Mouse (Mus musculus) thymus, adult 18-20 months (tissue): ENCODE data around the gene Macrod2.

Experiments
- DNase-seq, 2 experiments: peaks; one replicate each; pipeline ENCODE4 v3.0.0; 2022; ENCODE audit warnings: mixed read lengths in 2 of 2

Macrod2 gene

DNA sequence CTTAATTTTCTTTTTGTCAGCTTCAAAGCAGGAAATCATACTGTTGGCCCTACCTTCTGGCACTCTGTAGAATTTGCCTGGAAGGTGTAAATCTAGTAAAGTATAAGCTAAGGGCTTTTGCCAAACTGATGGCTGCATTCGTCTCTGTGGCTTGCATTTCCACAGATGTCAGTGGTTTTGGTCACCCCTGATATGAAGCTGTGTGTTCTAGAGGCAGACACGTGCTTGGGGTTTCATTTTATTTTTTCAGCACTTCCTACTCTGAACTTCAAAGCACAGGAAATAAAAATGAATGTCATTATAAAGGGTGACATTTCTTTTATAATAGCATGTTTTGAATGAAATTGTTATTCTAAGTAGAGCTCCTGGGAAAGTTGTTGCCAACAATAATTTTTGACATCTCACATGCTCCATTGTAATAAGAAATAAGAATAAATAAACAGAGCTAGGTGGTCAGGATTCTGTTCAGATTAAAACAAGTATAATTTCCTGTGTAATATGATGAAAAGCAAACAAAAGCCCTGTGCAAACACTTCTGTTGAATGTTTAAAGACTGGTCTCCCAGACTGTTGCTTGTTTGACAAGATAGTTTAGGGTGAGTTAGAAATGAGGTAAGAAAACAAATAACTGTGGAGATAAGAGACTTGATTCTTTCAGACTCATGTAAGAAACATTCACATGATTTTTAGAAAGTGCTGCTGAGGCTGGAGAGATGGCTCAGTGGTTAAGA is 424.4 kb downstream of the Macrod2 start:
- no peak for DNase-seq

DNA sequence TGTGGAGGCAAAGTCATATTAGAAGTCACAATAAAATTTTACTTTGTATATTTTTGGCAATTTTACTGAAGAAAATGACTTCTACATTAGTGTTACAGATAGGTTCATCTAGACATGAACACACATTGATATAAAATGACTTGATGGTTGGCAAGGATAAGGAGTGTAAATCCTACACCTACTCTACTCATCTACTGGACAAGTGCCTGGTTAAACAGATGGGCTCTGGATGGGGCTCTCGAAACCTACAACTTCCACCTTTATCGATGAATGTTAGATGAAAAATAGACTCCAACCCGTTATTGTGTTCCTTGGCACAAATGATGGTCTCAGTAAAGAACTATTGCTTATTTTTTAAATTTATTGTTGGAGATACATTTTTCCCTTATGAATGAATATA is 427.3 kb downstream of the Macrod2 start:
- DNase-seq: no peak

DNA sequence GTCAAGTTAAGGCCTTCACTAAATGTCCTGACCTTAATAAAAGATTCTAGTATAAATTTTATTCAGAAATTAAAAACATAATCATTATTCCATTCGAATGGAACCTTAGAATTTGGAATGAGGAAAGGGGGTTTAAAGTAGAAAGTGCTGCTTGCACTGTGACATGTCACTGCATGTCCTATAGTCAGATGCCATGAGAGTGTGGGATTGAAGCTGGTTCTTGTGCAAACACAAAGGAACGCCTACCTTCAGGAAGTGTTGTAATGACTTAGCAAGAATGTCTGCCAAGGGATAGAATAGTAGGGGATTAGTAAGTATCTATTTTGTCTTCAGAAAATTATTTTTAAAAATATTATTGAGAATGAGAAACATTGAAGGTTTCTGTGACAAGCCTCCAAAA is 431.1 kb downstream of the Macrod2 start:
- DNase-seq: no peak

DNA sequence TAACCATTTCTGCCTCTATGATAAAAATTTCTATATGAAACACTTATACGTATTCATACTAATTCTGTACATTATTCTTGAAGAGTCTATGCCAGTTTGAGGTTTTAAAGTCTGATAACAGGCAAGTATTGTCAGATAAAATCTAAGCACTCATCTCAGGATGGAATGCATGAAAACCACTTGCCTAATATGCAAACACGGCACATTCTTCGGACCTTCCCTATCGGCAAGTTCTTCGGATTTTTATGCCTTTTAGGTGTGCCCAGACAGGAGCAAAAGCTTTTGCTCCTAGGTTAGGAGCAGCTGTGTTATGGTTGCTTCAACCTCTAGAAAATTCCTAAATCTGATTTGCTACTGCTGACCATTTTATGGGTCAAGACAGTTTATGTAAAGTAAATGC is 433.8 kb downstream of the Macrod2 start:
- DNase-seq: no peak

DNA sequence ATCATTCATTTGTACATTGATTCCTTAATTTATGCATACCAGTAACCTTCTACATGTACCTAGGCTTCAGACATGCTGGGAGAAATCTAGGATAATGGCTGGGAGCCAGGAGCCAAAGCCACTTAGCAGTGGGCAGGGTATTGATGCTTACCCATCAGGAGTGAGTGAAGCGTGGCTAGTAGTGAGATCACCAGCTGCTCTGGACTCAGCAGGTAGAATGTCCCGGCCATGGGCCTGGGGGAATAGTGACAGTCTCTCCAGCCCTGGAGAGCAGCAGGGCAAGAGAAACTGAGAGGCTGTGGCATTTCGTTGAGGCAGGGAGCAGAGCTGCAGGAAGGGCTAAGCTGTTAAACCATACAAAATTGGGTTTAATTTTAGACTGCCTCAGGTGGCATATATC is 435.0 kb downstream of the Macrod2 start:
- no peak for DNase-seq

DNA sequence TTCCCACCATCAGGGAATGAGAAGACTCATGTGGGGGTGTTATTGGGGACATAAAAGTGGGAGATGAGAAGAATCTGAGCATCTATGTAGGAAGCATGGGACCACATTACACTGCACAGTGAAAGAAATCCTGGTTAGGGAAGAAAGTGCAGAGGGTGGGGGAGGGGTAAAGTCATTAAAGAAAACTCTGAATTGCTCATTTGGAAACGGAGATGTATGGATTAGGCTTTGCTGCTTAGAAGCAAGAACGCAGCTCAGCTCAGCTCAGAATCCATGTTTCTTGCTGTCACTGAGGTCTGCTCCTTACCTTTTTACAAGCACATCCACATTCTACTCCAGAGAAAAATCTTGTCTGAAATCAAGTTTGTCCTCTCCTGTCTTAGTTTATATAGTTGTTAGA is 444.3 kb downstream of the Macrod2 start:
- no peak for DNase-seq

DNA sequence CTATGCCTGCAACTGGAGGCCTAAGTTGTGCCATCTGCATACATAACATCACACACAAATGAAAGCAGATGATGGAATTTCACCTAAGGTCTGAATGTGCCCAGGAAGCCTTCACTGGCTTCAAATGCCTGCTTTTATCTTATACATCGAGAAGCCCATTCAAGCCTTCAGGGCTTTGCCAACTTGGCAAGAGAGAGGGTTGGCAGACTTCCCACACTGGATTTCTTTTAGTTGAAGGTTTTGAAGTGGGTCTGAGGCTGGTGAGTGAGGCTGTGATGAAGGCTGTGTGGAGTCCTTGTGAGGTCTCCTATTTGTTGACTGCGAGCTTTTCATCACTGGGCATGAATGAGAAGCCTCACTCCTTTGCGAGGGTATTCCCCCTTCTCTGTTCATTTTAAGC is 444.8 kb downstream of the Macrod2 start:
- no peak for DNase-seq

DNA sequence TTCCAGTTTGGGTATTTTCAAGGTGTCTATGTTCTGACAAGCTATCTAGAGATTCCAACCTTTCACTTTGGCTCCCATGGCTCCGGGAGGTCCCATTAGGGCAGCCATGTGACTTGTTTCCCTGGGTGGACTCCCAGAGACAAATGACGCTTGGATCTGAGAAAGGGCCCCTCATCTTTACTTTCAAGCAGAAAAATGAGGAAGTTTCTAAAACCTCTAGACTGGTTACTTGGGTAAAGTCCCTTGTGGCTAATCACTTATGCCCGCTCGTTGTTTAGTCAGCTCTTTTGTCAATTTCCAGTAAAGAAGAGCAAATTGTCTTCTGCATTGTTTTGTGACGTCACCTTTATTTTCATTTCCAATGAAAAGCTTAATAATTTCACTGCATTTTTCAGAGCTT is 448.9 kb downstream of the Macrod2 start:
- no peak for DNase-seq

DNA sequence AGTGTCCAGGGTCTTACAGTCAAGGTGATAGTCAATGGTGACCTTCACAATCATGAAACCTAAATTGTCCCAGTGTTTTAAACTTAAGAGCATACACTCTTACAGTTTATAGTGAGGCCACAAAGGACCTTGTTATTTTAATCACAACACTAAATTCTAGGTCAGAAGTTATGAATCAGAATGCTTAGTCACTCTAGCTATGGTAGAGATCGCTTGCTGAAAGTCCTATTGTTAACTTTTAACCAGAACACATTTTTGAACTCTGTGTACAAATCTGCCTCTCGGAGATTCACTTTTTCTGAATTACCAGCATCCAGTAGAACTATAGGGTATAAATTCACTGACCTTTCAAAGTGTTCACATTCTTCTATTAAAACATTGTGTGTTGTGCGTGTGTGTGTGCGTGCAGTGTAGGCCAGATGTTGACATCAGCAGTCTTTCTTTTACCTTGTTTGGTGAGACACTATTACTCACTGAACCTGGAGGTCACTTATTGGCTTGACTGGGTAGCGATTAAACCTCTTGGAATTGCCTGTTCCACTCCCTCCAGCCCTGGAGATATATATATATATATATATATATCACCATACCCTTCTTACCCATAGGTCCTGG is 452.8 kb downstream of the Macrod2 start:
- DNase-seq: no peak

DNA sequence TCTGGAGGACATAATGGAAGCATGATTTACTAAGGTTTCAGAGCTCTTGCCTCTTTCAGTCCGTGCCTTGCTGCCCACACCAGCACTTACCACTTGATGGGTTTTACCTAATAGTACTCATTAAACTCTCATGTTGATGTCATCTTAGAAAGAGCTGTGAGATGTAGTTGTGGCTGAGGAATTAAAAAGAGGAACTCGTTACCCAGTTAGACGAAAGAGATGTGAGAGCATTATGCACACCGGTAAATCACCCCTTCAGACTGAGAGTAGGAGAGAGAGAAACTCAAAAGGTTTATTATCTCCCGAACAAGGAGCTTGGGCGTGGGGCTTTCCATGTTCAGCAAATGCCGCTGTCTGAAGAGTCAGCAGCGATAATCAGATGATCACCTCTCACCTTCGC is 458.4 kb downstream of the Macrod2 start:
- DNase-seq: no peak

DNA sequence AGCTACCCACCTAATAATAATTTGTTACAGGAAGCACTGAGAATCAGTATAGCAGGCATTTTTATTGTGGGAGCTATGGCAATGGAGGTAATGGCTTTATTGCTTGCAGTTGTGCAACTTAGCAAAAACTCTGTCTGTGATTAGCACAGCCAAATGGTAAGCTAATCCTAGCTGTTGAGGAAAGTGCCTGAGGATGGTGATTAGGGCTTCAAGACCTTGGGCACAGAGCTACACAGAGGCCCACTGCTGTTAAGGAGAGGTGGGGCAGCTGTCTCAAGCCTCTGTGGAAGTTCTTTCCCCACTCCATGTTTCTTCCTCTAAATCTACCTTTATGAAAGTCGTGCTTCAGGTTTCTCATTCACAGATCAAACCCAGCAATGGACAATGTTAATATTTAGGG is 466.2 kb downstream of the Macrod2 start:
- no peak for DNase-seq

DNA sequence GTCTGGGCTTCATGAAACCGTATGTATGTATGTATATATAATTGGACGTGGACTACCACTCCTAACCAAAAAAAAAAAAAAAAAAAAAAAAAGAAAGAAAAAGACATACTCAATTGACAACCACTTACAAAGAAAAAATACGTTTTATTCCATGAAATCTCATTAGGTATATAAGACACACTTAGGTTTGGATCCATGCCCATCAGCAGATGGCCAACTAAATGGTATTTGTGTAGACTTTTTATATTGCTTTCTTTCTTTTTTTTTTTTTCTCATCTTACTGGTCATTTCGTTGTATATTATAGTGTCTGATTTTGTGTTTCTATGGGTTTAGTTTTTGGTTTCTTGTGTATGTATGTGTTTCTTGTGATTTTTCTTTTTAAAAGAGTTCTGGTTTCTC is 467.6 kb downstream of the Macrod2 start:
- no peak for DNase-seq

DNA sequence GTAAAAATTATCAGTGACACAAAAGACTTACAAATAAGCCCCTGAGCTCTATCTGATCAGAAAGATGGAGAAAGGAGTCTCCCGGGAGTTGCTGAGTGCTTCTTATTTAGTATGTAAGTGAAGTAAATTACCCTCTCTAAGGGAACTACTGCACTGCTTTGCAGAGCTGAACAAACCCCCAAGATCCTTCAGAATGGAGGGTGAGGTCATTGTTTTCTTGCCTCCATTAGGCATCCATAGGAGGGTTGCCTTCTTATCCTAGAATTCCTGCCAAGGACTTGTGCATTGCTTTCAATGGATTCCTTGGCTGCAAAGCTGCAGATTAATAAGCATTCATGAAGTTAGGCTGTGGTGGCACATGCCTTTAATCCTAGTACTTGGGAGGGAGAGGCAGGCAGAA is 470.5 kb downstream of the Macrod2 start:
- DNase-seq: no peak

DNA sequence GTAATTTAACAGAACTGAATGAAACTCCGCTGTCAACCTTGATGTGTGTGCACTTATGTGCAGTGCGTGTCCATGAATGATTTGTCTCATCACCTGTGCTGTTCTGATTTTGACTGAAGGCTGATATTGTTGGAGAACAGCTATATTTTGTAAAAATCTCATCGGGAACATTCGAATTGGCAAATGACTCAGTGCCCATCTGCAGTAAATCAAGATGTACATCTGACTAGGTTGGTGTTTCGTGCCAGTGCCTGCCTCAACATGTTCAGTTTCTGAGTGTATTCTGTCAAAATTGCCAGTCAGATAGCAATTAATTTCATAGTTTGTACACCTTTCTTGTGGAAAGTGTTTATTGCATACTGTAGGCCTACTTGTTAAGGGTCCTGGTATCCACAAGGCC is 472.0 kb downstream of the Macrod2 start:
- DNase-seq: no peak

DNA sequence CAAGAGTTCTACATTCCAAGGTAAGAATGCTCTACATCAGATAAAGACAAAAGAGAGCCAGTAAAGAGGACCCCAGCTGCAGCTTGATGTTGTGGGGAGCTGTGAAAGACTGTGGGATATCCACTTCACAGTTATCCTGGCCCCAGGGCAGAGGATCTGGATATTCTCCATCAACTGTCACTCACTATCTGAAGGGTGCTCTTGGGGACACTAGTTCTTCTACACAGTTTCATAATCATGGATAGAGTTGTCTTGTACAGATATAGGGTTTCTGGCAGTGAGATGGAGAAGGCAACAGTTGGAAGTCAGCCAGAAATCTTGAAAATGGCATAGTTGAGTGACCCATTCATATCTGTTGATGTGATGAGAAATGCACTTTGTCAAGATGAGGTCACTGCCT is 490.1 kb downstream of the Macrod2 start:
- DNase-seq: no peak

DNA sequence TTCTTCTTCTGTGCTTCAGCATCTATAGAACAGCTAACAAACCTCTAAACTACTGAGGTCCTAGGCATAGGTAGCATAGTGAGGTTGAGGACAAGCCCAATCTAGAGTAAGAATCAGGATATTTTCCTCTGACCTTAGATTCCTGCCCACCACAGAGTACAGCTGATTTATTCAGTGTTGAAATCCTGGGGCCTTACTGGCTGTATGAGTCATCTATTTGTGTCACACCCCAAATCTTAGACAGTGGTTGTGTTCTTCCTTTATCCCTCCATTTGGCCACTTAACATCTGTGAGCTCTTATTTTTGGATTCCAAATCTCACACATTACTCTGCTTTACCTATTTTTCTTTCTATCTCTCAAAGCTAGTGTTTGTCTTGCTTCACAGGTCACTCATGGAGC is 495.6 kb downstream of the Macrod2 start:
- no peak for DNase-seq

DNA sequence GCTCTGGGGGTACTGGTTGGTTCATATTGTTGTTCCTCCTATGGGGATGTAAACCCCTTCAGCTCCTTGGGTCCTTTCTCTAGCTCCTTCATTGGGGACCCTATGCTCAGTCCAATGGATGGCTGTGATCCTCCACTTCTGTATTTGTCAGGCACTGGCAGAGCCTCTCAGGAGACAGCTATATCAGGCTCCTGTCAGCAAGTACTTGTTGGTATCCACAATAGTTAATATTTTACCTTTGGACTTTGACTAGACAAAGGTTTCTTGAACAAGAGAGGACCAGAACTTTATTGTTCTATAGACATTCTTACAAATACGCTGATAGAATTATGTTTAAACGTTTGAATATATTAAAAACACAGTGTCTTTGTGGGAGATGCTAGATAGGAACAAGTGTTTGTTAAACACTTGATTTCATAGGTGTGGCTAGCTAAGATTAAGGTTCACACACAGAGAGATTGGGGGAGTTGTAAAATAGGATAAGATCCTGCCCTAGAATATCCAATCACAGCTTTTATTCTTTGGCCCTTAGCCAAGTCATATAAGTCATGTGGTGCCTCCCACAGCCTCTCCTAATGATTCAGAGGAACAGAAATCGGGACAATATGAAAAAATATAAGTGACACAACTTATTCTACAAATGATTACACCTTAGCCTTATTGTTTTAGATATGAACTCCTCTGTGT is 501.4 kb downstream of the Macrod2 start:
- DNase-seq: no peak

DNA sequence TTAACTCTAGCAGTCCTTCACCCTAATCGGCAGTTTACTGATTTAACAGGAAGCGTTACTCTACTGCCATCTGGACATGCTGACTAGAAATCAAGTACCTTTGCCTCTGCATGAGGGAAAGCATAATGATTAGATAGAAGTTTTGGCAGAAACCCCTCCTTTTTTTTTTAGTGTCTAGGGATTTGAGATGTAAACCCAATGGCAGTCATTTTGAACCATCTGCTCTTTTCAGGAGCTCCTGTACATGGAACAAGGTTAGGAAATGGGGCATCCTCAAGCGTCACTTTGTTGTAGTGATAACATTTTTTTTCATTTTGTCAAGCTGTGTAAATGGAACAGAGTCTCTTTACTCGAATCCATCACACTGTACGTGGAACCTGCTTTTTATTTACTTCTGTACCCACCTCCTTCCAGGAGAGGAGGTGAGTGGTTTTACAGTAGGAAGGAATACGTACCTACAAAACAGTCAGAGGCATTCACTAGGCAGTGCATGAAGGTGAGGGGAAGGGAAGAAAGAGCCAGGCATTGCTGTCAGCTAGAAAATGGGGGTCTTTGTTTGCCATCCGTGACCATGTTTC is 503.4 kb downstream of the Macrod2 start:
- DNase-seq: no peak

DNA sequence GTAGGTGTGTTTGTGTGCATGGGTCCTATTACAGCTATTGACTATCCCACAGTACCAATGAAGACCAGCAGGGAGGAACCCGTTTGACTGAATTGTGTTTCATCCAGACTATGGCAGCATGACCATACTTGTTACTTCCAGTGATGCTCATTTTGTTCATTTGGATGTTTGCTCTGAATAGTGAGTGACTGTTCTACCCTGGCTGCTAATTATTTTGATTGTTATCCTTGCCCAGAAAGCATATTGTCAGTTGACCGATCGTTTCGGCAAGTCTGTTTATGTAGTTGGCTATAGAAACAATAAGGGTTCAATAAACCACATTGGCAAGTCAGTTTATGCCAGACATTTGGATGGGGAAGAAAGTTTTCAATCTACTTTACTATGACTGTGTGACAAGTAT is 510.2 kb downstream of the Macrod2 start:
- no peak for DNase-seq

DNA sequence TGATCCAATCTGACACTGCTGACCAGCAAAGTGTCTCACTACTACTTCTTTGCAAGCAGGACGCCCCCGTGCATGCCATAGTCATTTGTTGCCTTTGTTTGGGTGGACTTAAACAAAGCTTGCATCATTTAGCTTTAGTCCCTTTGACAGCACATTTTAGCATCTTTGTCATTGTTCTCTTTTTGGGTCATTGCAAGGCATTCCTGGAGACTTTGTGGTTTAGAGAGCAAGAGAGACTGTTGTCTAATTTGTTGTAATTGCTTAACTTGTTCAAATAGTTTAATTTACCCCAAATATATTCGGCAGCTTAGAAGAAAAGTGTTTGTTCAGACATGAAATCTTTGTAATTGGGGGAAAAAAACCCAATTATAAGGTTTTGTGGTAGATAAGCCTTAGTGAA is 511.0 kb downstream of the Macrod2 start:
- DNase-seq: no peak

DNA sequence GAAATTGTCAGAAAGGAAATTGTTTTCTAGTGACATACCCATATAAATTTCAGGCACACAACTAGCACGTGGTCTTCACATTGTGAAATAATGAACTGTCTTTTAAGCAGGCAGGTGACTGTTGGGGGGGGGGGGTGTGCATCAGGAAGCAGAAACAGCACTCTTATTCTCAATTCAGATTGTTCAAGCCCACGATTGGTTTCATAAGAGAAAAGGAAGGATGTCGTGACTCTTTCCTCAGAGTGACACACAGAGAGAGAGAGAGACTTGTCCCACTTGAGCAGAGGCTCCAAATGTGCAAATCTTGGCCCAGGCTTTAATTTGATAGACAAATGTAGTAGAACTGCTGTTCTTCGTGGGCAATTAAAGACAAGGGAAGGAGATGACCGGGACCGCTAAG is 516.4 kb downstream of the Macrod2 start:
- no peak for DNase-seq

DNA sequence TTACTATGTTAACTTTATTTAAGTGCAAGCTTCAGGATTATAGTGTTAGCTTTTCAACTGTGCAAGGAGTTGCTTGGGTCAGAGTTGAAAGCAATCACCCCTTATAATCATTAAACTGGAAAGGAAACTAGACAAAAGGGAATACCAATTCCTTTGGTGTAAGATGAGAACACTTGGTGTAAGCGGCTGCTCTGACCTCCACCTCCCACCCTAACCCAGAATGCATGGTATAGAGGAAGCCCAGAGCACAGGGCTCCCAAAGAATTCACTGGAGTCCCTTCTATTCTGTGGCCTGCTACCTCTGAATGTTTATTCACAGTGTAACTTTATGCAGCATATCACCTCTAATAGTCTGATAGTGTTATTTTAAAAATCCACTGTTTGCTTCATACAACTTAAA is 517.1 kb downstream of the Macrod2 start:
- DNase-seq: no peak

DNA sequence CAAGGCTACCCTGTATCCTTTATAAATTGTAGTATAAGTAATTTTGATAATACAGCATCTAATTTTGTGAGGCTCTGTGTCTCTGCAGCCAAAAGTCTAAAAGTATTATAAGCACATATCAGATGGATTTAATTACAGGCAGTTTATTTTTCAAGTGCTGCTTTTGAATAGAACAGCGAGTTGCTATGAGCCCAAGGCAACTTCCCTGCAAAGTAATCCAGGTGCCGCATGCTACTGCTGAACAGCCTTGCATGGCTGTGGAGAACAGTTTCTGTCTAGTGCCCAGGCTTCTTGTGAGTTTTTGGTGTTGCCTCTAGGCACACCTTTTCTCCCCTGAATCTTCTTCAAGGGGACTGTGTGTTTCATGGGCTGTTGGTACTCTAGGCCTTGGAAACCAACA is 517.8 kb downstream of the Macrod2 start:
- no peak for DNase-seq
